Mouse (Mus musculus) limb, embryonic 11.5 days (tissue): Measurements from ENCODE around the gene Gm826. TPM values are rescaled to one million over a fixed set of nuclear protein-coding genes. Genes with fewer than 3 reads are reported as not detected.
A peak's percentile ranks its signal among the peaks of the same experiment; 100 is the strongest.

ENCODE experiments used
- ATAC-seq: fragments of 200-750 bp; cut with Nextera tagmentation; 2 replicates; pipeline ENCODE4 v1.8.0; 2017; ENCODE audit warnings: low read depth; ENCODE audit not compliant: insufficient number of reproducible peaks, low FRiP score, low TSS enrichment
- DNase-seq: peaks from one replicate; pipeline ENCODE4 v3.0.0-alpha.2; 2015; ENCODE audit warnings: low spot score
- H3K27ac ChIP-seq: fragments of 300-500 bp; sonication (generic); replicated peaks from 2 replicates; pipeline ENCODE4 v1.5.1; 2014; ENCODE audit warnings: low read depth, mild to moderate bottlenecking, low read length
- H3K27me3 ChIP-seq: fragments of 300-500 bp; sonication (generic); 2 replicates; pipeline ENCODE4 v1.6.1; 2014; ENCODE audit warnings: mild to moderate bottlenecking, low read length, mixed read lengths; ENCODE audit not compliant: control insufficient read depth, insufficient read depth
- H3K36me3 ChIP-seq: fragments of 300-500 bp; sonication (generic); 2 replicates; pipeline ENCODE4 v1.6.1; 2014; ENCODE audit warnings: mild to moderate bottlenecking, low read length, moderate library complexity, mixed read lengths; ENCODE audit not compliant: control insufficient read depth, insufficient read depth
- H3K4me1 ChIP-seq: fragments of 300-500 bp; sonication (generic); 2 replicates; pipeline ENCODE4 v1.6.1; 2014; ENCODE audit warnings: low read length, mixed read lengths; ENCODE audit not compliant: control insufficient read depth, insufficient read depth
- H3K4me2 ChIP-seq: fragments of 300-500 bp; sonication (generic); 2 replicates; pipeline ENCODE4 v1.6.1; 2014; ENCODE audit warnings: low read depth, mild to moderate bottlenecking, moderate library complexity; ENCODE audit not compliant: severe bottlenecking
- H3K4me3 ChIP-seq: fragments of 300-500 bp; sonication (generic); 2 replicates; pipeline ENCODE4 v1.5.1; 2014; ENCODE audit warnings: low read depth, low read length
- H3K9ac ChIP-seq: fragments of 300-500 bp; sonication (generic); 2 replicates; pipeline ENCODE4 v1.6.1; 2014; ENCODE audit warnings: mild to moderate bottlenecking, low read length
- H3K9me3 ChIP-seq: fragments of 300-500 bp; sonication (generic); 2 replicates; pipeline ENCODE4 v1.6.1; 2016; ENCODE audit warnings: low read length; ENCODE audit not compliant: control insufficient read depth
- WGBS: fragments of 180-500 bp; shearing (Covaris S2); extraction: QIAGEN DNeasy Blood & Tissue Kit; methylation state at CpG from one replicate; pipeline ENCODE4 v1.1.7; 2014; 5-methylcytosine and 5-hydroxymethylcytosine counted together
- polyA plus RNA-seq: library from polyadenylated mRNA; unstranded; fragments of >200 nt; fragmentation: Nextera tagmentation; extraction: Ambion mirVana; gene quantifications from 2 replicates; pipeline ENCODE4 v1.2.1, GENCODE M21; 2014

The Gm826 gene
- polyA plus RNA-seq, 1 experiment from 2014 or later: 0.21 TPM

GRCm38 (mm10) chr2:160348796-160349195, 14.8 kb upstream of the Gm826 start:
- Histone ChIP-seq H3K27me3 (no peaks in the 10 kb centered on the region), H3K27ac (no peak overlapping the region), H3K4me3 (no peak overlapping the region), H3K9ac (no peak overlapping the region), H3K4me1 (peaks cover 21% of the 10 kb centered on the region), H3K36me3 (no peaks in the 10 kb centered on the region), H3K4me2 (no peak overlapping the region), H3K9me3 (no peaks in the 10 kb centered on the region)
- DNase-seq (peak; percentile 59), ATAC-seq (no peak)
- WGBS: 30% methylated on average over 7 of the region's 7 CpGs

GRCm38 (mm10) chr2:160348072-160348604, 14.2 kb upstream of the Gm826 start:
- 44% methylated on average over 4 of the region's 4 CpGs for WGBS
- ATAC-seq (no peak), DNase-seq (peak; percentile 38)
- Histone ChIP-seq H3K36me3 (no peaks in the 10 kb centered on the region), H3K9ac (no peak overlapping the region), H3K4me3 (no peak overlapping the region), H3K27me3 (no peaks in the 10 kb centered on the region), H3K9me3 (no peaks in the 10 kb centered on the region), H3K4me1 (peaks cover 21% of the 10 kb centered on the region), H3K27ac (no peak overlapping the region), H3K4me2 (no peak overlapping the region)

- Histone ChIP-seq H3K4me3 (no peak overlapping the region), H3K4me2 (no peak overlapping the region), H3K9ac (no peak overlapping the region), H3K27me3 (no peaks in the 10 kb centered on the region), H3K27ac (no peak overlapping the region), H3K4me1 (peaks cover 16% of the 10 kb centered on the region), H3K36me3 (no peaks in the 10 kb centered on the region), H3K9me3 (no peaks in the 10 kb centered on the region)
- DNase-seq: no peak
- ATAC-seq: no peak
These were observed 11.7 kb upstream of the Gm826 start for GRCm38 (mm10) chr2:160345644-160346043.

GRCm38 (mm10) chr2:160340121-160340520, 6.2 kb upstream of the Gm826 start:
- Histone ChIP-seq H3K9me3 (no peaks in the 10 kb centered on the region), H3K4me3 (no peak overlapping the region), H3K4me2 (no peak overlapping the region), H3K36me3 (no peaks in the 10 kb centered on the region), H3K9ac (no peak overlapping the region), H3K27me3 (no peaks in the 10 kb centered on the region), H3K4me1 (no peaks in the 10 kb centered on the region), H3K27ac (no peak overlapping the region)
- DNase-seq: no peak
- no peak for ATAC-seq
- 74% methylated on average over 4 of the region's 4 CpGs for WGBS

- H3K27ac ChIP-seq: no peak overlapping the region
- no peaks in the 10 kb centered on the region for H3K36me3 ChIP-seq
- no peaks in the 10 kb centered on the region for H3K4me1 ChIP-seq
- no peaks in the 10 kb centered on the region for H3K9me3 ChIP-seq
- WGBS: 93% methylated on average over 5 of the region's 5 CpGs
- no peak for DNase-seq
- ATAC-seq: no peak
- no peak overlapping the region for H3K4me2 ChIP-seq
- no peak overlapping the region for H3K9ac ChIP-seq
- no peak overlapping the region for H3K4me3 ChIP-seq
- no peaks in the 10 kb centered on the region for H3K27me3 ChIP-seq
These were observed 5.6 kb upstream of the Gm826 start for GRCm38 (mm10) chr2:160339595-160339994.

- H3K4me3 ChIP-seq: no peak overlapping the region
- WGBS: 45% methylated on average over 2 of the region's 2 CpGs
- no peaks in the 10 kb centered on the region for H3K27me3 ChIP-seq
- H3K4me2 ChIP-seq: no peak overlapping the region
- H3K27ac ChIP-seq: no peak overlapping the region
- H3K4me1 ChIP-seq: no peaks in the 10 kb centered on the region
- no peaks in the 10 kb centered on the region for H3K36me3 ChIP-seq
- no peak for DNase-seq
- H3K9ac ChIP-seq: no peak overlapping the region
- no peaks in the 10 kb centered on the region for H3K9me3 ChIP-seq
- ATAC-seq: no peak
These were observed 2.1 kb upstream of the Gm826 start for GRCm38 (mm10) chr2:160336053-160336452.

- no peak overlapping the region for H3K9ac ChIP-seq
- H3K4me3 ChIP-seq: no peak overlapping the region
- no peak overlapping the region for H3K27ac ChIP-seq
- no peak for DNase-seq
- no peak overlapping the region for H3K4me2 ChIP-seq
- no peaks in the 10 kb centered on the region for H3K9me3 ChIP-seq
- no peak for ATAC-seq
- H3K4me1 ChIP-seq: no peaks in the 10 kb centered on the region
- no peaks in the 10 kb centered on the region for H3K36me3 ChIP-seq
- 67% methylated on average over 1 of the region's 1 CpGs for WGBS
- H3K27me3 ChIP-seq: no peaks in the 10 kb centered on the region
These were observed 1.1 kb upstream of the Gm826 start for GRCm38 (mm10) chr2:160335043-160335442.

GRCm38 (mm10) chr2:160332516-160333325, 1.2 kb downstream of the Gm826 start:
- Histone ChIP-seq H3K4me2 (no peak overlapping the region), H3K4me1 (peaks cover 7% of the 10 kb centered on the region), H3K27me3 (no peaks in the 10 kb centered on the region), H3K4me3 (no peak overlapping the region), H3K36me3 (no peaks in the 10 kb centered on the region), H3K9ac (no peak overlapping the region), H3K9me3 (no peaks in the 10 kb centered on the region), H3K27ac (no peak overlapping the region)
- WGBS: 74% methylated on average over 12 of the region's 12 CpGs
- DNase-seq (no peak), ATAC-seq (no peak)
